Mouse (Mus musculus) fat pad, adult 2 months (tissue): Measurements from ENCODE around the gene Steap3.

Source experiments
- DNase-seq: peaks from one replicate; pipeline ENCODE4 v3.0.0-alpha.2; 2011; ENCODE audit warnings: low read depth, low spot score; ENCODE audit errors: extremely low read depth

Steap3 gene

DNA sequence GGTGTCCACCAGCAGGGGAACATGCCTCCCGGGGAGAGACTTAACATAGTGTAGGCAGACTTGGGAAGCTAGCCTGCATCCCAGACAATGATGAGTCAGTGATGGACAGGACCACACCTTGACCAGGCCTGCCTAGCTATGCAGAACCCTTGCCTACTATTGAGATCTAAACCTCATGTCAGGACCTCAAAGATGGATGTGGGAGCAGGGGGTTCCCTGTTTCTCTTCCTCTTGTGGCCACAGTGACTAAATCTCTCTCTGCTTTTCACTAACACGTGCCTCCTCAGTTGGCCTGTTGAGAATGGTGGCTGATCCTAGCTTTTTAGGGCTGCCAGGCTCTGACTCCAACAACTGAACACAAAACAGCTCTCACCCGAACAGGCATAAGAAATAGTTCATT, 70.0 kb downstream of the Steap3 start:
- DNase-seq, result no peak

DNA sequence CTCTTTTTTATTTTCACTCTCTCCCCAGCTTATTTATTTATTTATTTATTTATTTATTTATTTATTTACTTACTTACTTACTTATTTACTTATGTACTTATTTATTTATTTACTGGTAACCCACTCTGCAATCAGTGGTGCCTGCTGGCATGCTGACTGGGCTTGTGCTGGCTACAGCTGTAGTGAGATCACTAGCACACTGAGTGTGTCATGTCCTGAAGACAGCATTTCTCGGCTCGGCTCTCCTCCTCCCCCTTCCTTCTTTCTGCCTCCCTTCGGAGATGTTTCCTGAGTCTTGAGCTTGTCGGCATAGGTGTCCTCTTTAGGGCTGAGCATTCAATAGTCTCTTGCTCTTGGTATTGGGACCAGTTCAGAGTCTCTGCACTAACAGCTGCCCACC, 73.6 kb downstream of the Steap3 start:
- DNase-seq, result no peak

DNA sequence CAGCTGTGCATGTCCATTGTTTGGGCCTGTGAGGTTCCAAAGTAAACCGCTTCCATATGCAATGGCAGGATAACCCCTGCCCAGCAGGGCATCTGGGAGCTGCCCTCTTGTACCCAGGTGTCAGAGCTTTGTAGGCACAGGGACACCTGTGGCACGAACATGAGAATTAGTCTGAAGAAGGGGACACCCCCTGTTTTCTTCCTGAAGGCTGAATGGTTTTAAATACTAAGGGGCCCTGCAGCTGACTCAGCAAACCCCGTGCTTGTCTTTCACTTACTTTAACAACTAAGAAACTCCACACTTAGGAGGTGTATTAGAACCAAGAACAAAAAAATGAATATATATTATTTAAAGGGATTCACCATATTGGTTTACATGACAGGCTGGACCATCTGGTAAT, 74.4 kb downstream of the Steap3 start:
- DNase-seq, result no peak

DNA sequence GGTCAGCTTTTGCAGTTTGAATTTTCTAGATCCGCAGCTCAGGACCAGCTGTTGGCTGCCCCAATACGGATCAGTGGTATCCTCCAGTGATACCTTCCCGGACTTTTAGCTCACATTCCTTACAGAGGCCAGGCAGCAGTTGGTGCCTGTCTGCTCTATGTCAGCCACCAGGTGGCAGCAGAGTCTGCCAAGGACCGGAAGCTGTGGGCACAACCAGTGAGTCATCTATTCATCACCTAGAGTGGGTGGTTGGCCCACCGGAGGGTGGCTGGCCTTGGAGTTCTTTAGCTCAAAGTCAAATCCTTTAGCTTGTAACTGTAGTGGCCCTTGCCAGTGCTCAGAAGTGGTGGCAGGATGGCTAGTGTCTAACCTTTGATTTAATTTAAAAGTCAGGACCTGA, 75.3 kb downstream of the Steap3 start:
- DNase-seq, result no peak

DNA sequence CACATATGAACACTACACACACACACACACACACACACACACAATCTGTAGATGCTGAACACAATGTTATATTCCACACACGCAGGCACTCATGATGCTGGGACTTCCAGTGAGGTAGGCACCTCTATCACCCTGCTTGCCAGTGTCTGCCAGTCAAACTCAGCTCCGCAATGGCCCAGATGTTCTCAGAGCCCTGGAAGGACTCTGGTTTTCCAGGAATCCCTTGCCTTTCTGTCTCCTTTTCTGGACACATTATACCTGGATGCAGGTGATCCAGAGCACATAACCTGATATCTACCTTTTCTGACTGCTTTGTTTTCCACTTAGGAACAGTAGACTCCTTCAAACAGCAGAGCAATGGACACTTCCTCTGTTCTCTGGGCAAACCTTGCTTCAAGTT, 75.8 kb downstream of the Steap3 start:
- no peak for DNase-seq

DNA sequence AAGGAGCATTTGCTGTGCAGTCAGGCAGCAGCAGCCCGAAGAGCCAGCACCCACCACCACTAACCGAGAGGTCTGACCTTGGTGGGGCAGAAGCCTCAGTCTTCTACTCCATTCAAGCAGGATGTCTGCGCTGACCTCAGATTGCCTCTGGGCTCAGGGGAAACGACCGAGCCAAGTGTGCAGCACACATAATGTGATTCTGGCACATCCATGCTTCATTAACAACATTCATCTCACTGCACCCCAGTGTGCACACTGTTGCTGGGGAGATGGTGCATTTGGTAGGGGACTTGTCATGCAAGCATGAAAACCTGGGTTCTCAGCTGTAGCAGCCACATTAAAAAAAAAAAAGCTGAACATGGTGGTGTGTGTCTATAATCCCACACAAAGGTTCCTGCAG, 76.6 kb downstream of the Steap3 start:
- no peak for DNase-seq

DNA sequence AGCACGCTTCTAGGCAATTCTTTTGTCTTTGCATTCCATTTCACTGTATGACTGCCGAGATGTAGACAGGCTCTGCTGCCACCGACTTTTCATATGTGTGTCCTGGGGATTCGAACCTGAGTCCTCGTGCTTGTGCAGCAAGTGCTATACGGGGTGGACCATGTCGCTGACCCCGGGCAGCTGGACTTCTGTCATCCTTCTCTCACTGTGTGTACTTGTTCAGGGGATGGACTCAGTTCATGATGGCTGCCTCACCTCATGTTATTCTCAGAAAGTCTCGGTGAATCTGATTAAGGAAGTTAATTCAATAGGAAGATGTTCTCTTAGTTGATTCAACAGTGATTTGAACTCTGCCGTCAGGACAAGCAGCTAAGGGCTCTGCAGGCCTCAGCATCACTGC, 78.9 kb downstream of the Steap3 start:
- no peak for DNase-seq

DNA sequence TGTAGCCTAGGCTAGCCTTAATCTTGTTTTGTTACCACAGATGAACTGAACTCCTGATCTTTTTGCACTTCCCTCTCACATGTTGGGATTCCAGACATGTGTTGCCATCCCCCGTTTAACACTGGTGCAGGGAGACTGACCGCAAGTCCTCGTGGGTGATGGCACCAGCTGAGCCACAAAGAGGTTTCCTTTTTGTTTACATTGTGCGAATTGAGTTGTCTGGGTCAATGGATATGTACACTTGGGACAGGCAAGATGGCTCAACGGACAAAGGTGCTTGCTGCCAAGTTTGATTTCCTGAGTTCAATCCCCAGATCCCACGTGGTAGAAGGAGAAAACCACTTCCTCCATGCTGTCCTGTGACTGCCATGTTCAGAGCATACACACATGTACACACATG, 80.2 kb downstream of the Steap3 start:
- no peak for DNase-seq

DNA sequence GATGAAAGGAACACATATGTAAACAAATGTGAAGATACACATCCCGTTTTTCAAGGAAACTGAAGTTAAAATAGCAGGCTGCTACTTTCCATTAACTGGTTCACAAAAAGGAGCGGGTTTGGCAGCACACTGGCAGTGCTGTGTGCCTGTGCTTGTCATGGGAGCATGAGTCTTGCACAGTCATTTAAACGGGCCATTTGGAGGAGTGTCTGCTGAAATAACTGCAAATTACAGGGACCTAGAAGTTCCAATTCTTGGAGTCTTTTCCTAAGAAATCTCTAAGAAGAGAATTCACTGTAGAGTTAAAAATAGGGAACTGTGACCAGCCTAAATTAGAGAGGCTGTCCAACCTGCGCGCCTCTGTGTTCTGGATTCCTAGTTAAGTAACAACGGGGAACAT, 81.6 kb downstream of the Steap3 start:
- DNase-seq, result no peak

DNA sequence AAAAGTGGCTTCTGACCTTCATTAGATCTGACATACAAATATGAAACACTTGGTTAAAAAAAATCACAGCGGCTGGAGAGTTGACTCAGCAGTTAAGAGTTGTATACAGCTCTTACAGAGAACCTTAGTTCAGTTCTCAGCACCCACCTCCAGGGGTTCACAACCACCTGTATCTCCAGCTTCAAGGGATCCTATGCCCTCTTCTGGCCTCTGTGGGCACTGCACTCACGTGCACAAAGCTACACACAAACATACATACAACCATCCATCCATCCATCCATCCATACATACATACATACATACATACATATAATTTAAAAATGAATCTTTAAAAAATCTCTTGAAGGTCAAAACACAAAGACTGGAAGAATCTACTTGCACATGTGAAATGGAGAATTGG, 82.2 kb downstream of the Steap3 start:
- no peak for DNase-seq

DNA sequence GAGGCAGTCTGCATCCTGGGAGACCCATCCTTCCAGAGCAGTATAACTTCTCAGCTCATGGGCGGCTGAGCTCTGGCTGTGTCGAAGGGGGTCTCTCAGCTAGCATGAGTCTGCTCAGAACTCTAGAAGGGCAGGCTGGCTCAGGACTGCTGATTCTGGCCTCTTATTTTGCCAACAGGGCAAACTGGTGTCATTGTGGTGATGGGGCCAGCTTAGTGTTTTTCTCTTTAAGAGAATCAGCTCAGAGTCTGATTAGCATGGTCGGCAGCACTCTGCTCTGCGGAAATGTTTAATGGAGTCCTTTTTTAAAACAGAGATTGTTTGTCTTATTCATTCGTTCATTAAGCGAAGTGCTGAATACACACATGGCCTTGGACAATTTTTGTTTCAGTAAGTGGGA, 83.3 kb downstream of the Steap3 start:
- DNase-seq, result no peak

DNA sequence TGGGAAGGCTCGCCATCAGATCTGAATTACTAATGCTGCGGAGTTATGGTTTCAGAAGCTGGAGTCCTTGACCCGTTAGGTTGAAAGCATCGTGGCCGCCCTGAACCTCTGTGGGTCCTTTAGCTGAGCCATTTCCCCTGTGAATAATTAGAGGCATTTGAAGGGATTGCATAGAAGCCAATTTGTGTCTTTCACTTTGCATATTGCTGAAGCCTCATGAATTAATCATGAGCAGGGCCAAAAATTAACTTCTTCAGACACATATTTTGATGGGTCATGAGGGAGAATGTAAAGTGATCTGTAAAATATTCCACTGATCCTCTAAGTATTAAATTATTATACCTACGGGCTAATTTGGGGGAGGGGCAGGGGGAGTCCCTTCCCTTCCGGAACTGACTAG, 85.4 kb downstream of the Steap3 start:
- no peak for DNase-seq

DNA sequence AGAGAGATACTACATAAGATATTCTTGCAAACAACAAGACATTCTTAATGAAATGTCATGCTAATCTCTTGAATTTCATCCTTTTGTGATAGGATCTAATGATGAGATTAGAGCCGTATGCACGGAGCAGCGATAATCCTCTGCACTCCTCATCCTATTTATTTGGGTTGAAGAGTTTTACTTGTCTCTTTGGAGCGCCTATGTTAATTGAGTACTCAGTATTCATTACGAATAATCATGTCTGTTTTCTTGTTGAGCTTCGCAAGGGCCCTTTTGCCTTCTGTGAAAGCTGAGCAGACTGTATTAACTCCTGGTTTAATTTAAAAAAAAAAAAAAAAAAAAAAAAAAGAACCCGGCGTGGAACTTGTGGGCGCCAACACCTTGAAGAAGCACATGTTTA, 85.8 kb downstream of the Steap3 start:
- no peak for DNase-seq

DNA sequence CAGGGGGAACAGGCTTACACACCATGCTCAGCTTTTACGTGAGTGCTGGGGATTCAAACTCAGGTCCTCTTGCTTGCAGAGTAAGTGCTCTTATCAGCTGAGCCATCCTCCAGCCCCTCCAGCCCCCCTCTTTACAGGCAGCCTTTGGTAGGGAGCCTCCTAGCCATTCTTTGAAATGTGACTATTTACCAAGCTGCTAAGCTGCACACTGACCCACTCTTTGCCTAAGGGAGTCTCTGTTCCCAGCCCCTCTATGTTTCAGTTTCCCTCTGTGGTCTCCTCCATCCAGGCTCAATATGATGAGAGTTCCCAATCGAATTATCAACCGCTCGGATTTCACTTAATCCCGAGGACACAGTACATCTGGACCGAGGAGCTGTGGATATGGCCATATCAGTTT, 86.3 kb downstream of the Steap3 start:
- no peak for DNase-seq

DNA sequence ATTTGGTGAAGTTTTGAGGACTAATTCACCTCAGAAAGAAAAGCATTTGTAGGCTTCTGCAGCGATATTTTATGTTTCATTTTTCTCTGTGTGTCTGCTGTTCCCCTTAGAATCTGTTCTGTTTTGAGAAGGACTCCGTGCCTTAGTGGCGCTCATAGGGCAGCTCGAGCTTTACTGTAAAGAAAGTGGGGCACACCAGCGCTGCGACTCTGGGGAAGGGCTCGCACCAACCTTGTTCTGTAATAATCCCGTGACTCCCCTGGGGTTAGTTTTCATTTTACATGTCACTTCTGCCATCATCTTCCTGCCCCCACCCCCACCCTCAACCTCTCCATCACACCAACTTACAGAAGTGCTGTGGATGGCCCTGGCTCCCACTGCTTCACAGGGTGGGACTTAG, 95.4 kb downstream of the Steap3 start:
- no peak for DNase-seq

DNA sequence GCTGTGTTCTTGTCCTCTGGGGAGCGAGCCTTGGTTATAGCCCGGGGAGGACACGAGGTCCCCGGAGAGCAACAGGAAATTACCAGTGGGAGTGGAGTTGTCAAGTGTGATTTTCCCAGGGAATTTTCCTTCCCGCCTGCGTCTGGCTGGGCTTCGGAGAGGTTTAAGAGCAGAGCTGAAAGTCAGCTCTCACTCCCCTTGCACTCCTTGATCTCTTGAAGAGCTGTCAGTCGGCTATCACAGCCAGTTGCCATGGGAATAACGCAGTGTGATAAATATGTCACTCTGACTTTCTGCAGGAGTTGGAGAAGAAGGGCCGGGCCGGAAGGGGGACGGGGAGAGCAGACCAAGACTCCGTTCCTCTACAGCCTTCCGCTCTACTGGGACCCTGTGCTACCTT, 96.2 kb downstream of the Steap3 start:
- no peak for DNase-seq

DNA sequence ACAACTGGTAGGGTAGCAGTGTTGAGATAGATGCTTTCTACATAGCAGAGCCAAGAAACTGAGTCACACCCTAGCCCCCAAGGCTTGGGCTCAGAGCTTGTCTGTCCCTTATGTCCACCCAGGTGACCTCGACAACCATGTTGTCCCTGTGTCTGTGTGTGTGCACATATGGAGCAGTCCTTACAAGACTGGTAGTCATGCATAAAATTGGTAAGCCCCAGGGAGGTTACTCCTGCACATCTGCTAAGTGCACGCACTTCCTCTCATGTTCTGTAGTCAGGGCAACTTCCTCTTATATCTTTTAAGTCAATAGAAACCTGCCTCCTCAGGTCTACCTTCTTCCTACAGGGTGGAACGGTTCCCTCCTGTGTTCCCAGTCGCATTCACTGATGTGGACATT, 97.5 kb downstream of the Steap3 start:
- no peak for DNase-seq

DNA sequence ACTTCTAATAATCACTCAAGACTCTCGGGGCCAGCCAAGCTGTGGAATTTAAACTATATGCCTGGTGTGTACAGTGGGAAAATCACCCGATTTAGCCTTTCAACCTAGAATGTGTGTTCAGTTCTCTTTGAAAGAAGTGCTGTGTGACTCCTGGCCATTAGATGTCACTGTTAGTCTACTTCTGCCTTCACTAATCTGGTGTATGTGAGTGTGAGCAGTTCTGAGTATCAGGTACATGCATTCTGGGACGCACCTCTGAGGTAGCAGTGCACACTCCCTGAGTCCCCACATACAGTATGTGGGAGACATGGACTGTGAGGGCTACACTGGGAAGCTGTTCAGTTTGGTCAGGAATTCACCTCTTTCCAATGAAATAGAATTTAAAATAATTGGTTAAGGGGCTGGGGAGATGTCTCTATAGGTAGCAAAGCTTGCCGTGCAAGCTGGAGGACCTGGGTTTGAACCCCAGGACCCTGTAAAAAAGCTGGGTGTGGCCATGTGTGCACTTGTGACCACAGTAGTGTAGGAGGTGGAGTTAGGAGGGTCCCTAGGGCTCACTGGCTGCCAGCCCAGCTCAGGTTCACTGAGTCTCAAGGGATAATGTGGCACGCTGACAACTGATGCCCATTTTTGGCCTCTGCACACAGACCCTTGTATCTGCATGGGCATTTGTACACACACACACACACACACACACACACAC, 100.5 kb downstream of the Steap3 start:
- no peak for DNase-seq

DNA sequence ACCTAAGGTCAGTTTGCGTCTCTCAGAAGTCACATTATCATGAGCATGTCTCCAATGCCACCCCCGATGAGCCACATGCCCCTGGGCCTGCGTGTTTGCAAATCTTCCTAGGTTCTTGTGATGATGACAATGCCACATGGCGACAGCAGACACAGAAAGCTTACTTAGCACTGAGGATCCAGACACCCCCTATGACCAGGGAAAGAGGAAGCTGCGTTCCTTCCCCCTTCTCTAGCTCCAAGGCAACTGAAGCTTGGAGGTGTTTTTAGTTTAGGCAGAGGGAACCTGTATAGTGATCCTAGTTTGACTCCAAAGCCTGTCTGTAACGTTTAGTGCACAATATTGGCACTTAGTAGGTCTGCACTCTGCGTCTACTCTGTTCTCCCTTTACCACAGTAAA, 102.2 kb downstream of the Steap3 start:
- no peak for DNase-seq

DNA sequence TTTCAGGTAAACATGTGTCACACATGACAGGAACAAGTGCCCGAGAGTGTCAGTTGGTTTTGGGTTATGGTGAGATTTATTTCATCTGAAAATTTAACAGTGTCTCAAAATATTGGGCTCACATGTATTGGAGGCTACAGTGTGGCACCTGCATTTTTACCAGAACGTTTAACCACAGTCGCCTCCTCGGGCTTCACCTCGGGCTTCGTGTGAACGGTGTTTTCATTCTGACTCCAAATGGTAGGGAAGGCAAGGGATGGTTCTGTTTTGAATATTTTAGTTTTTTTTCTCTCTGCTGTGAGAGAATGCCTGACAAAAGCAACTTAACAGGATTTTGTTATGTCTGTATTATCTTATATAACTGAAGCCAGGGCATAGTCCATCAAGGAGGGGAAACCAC, 103.8 kb downstream of the Steap3 start:
- DNase-seq, result no peak

DNA sequence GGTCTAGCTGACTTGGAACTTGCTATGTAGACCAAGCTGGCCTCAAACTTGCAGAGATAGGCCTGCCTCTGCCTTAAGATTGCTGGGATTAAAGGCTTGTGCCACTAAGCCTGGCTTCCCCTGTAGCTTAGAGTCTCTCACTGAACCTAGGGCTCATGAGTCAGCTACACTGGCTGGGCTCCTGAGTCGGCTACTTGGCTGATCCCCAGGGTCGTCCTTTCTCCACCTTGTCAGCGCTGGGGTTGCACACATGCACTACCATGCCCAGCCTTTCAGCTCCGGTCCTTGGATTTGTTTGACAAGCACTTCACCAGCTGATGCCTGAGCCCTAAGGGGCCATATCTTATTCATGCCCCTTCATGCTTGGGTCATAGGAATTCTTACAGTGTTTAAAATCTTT, 104.5 kb downstream of the Steap3 start:
- DNase-seq, result no peak

DNA sequence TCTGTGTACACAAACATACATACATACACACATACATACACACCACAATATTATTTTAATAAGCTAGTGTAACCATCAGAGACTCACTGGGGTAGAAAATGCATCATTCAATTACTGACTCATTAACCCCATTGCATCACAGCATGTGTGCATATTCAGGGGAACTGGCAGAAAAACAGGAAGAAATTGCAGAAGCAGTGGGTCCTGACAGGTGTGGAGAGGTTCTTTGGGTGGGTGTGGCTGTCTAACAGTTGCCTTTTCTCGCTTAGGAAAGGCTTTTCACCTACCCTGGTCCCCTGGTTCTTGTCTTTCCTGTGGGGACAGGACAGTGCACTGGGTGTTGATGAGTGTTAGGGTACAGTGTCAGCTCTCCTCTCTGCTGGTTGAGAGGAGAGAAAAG, 109.9 kb downstream of the Steap3 start:
- no peak for DNase-seq

DNA sequence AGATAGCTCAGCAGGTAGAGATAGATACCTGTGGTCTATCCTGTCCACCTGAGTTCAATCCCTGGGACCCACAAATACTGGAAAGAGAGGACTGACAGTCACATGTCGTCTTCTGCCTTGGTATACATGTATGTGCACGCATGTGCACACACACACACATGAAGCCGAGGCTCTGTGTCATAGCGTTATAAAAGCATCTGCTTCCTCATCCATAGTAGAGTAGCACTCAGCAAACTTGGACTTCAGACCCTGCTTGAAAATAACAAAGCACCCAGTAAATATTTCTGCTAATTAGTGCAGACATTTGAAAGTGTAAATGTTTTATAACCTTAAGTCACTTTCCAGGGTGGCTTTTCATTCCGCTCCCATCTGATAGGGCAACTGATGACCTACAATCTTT, 111.0 kb downstream of the Steap3 start:
- DNase-seq, result no peak
